Mouse (Mus musculus): Measurements from ENCODE around the gene Ermn. TPM values are rescaled to one million over a fixed set of nuclear protein-coding genes. Genes with fewer than 3 reads are reported as not detected.

Ermn gene
- polyA plus RNA-seq, 1 experiment from 2014 or later: 0.11 TPM

- Histone ChIP-seq H3K36me3 (ENCODE audit: control insufficient read depth, insufficient read depth, low read length) (no peaks in the 10 kb centered on the region), H3K27ac (replicated peaks; ENCODE audit: low read depth, low read length) (no peak overlapping the region), H3K4me2 (ENCODE audit: low read depth, severe bottlenecking) (no peak overlapping the region), H3K4me1 (ENCODE audit: control insufficient read depth, insufficient read depth, low read length) (no peaks in the 10 kb centered on the region), H3K4me3 (ENCODE audit: low read depth, low read length) (no peak overlapping the region), H3K9ac (ENCODE audit: low read length) (no peak overlapping the region), H3K27me3 (ENCODE audit: control insufficient read depth, insufficient read depth, low read length) (no peaks in the 10 kb centered on the region), H3K9me3 (ENCODE audit: control insufficient read depth, low read length) (no peaks in the 10 kb centered on the region)
- no peak for ATAC-seq (ENCODE audit: insufficient number of reproducible peaks, low FRiP score, low TSS enrichment, low read depth)
- 36% methylated on average over 7 of the region's 7 CpGs for WGBS
- no peak for DNase-seq (ENCODE audit: low spot score)
Measured at GRCm38 (mm10) chr2:58029404-58029803, 23.3 kb downstream of the Ermn start.

- Histone ChIP-seq H3K27ac (replicated peaks; ENCODE audit: low read depth, low read length) (no peak overlapping the region), H3K9me3 (ENCODE audit: control insufficient read depth, low read length) (no peaks in the 10 kb centered on the region), H3K27me3 (ENCODE audit: control insufficient read depth, insufficient read depth, low read length) (no peaks in the 10 kb centered on the region), H3K4me2 (ENCODE audit: low read depth, severe bottlenecking) (no peak overlapping the region), H3K4me3 (ENCODE audit: low read depth, low read length) (no peak overlapping the region), H3K4me1 (ENCODE audit: control insufficient read depth, insufficient read depth, low read length) (no peaks in the 10 kb centered on the region), H3K36me3 (ENCODE audit: control insufficient read depth, insufficient read depth, low read length) (no peaks in the 10 kb centered on the region), H3K9ac (ENCODE audit: low read length) (no peak overlapping the region)
- WGBS: 93% methylated on average over 5 of the region's 5 CpGs
- DNase-seq (ENCODE audit: low spot score) (no peak), ATAC-seq (ENCODE audit: insufficient number of reproducible peaks, low FRiP score, low TSS enrichment, low read depth) (no peak)
Measured at GRCm38 (mm10) chr2:58026740-58027139, 25.9 kb downstream of the Ermn start.

- ATAC-seq (ENCODE audit: insufficient number of reproducible peaks, low FRiP score, low TSS enrichment, low read depth): no peak
- H3K9me3 ChIP-seq (ENCODE audit: control insufficient read depth, low read length): no peaks in the 10 kb centered on the region
- no peak overlapping the region for H3K4me2 ChIP-seq (ENCODE audit: low read depth, severe bottlenecking)
- no peaks in the 10 kb centered on the region for H3K4me1 ChIP-seq (ENCODE audit: control insufficient read depth, insufficient read depth, low read length)
- H3K27me3 ChIP-seq (ENCODE audit: control insufficient read depth, insufficient read depth, low read length): no peaks in the 10 kb centered on the region
- H3K9ac ChIP-seq (ENCODE audit: low read length): no peak overlapping the region
- no peaks in the 10 kb centered on the region for H3K36me3 ChIP-seq (ENCODE audit: control insufficient read depth, insufficient read depth, low read length)
- no peak overlapping the region for H3K4me3 ChIP-seq (ENCODE audit: low read depth, low read length)
- H3K27ac ChIP-seq (replicated peaks; ENCODE audit: low read depth, low read length): no peak overlapping the region
- no peak for DNase-seq (ENCODE audit: low spot score)
- 89% methylated on average over 6 of the region's 6 CpGs for WGBS
Measured at GRCm38 (mm10) chr2:58023556-58023955, 29.1 kb downstream of the Ermn start.

- Histone ChIP-seq H3K27me3 (ENCODE audit: control insufficient read depth, insufficient read depth, low read length) (no peaks in the 10 kb centered on the region), H3K9me3 (ENCODE audit: control insufficient read depth, low read length) (no peaks in the 10 kb centered on the region), H3K4me3 (ENCODE audit: low read depth, low read length) (no peak overlapping the region), H3K36me3 (ENCODE audit: control insufficient read depth, insufficient read depth, low read length) (no peaks in the 10 kb centered on the region), H3K27ac (replicated peaks; ENCODE audit: low read depth, low read length) (no peak overlapping the region), H3K9ac (ENCODE audit: low read length) (no peak overlapping the region), H3K4me2 (ENCODE audit: low read depth, severe bottlenecking) (no peak overlapping the region), H3K4me1 (ENCODE audit: control insufficient read depth, insufficient read depth, low read length) (no peaks in the 10 kb centered on the region)
- DNase-seq (ENCODE audit: low spot score) (no peak), ATAC-seq (ENCODE audit: insufficient number of reproducible peaks, low FRiP score, low TSS enrichment, low read depth) (no peak)
- 88% methylated on average over 5 of the region's 5 CpGs for WGBS
Measured at GRCm38 (mm10) chr2:58007081-58007480, 45.6 kb downstream of the Ermn start.

GRCm38 (mm10) chr2:58001497-58001896 lies 51.2 kb downstream of the Ermn start:
- no peak overlapping the region for H3K4me2 ChIP-seq (ENCODE audit: low read depth, severe bottlenecking)
- ATAC-seq (ENCODE audit: insufficient number of reproducible peaks, low FRiP score, low TSS enrichment, low read depth) (no peak), DNase-seq (ENCODE audit: low spot score) (peak; percentile 21)
- no peaks in the 10 kb centered on the region for H3K9me3 ChIP-seq (ENCODE audit: control insufficient read depth, low read length)
- no peak overlapping the region for H3K27ac ChIP-seq (replicated peaks; ENCODE audit: low read depth, low read length)
- no peaks in the 10 kb centered on the region for H3K27me3 ChIP-seq (ENCODE audit: control insufficient read depth, insufficient read depth, low read length)
- H3K4me3 ChIP-seq (ENCODE audit: low read depth, low read length): no peak overlapping the region
- 65% methylated on average over 3 of the region's 3 CpGs for WGBS
- H3K9ac ChIP-seq (ENCODE audit: low read length): no peak overlapping the region
- H3K4me1 ChIP-seq (ENCODE audit: control insufficient read depth, insufficient read depth, low read length): peaks cover 4% of the 10 kb centered on the region; the same call in 1 of the 2 replicates
- H3K36me3 ChIP-seq (ENCODE audit: control insufficient read depth, insufficient read depth, low read length): no peaks in the 10 kb centered on the region

- H3K4me1 ChIP-seq (ENCODE audit: control insufficient read depth, insufficient read depth, low read length): peaks cover 4% of the 10 kb centered on the region; the same call in 1 of the 2 replicates
- peak within 1 kb of the TSS; percentile 35 for H3K9ac ChIP-seq (ENCODE audit: low read length)
- peak within 1 kb of the TSS; percentile 27 for H3K4me3 ChIP-seq (ENCODE audit: low read depth, low read length)
- 22% methylated on average over 12 of the region's 12 CpGs for WGBS
- H3K27me3 ChIP-seq (ENCODE audit: control insufficient read depth, insufficient read depth, low read length): no peaks in the 10 kb centered on the region
- H3K9me3 ChIP-seq (ENCODE audit: control insufficient read depth, low read length): no peaks in the 10 kb centered on the region
- peak within 1 kb of the TSS; percentile 60 for H3K4me2 ChIP-seq (ENCODE audit: low read depth, severe bottlenecking)
- DNase-seq (ENCODE audit: low spot score) (peak; percentile 67), ATAC-seq (ENCODE audit: insufficient number of reproducible peaks, low FRiP score, low TSS enrichment, low read depth) (peak; percentile 90)
- H3K27ac ChIP-seq (replicated peaks; ENCODE audit: low read depth, low read length): peak within 1 kb of the TSS; percentile 84
- no peaks in the 10 kb centered on the region for H3K36me3 ChIP-seq (ENCODE audit: control insufficient read depth, insufficient read depth, low read length)
Measured at GRCm38 (mm10) chr2:57997752-57998430, 54.8 kb downstream of the Ermn start, which contains the start of gene Galnt5. Galnt5 (plus strand) TSS chr2:57997884.

Other genes starting within 250 kb of the Ermn start
- 5.1 and 5.8 TPM in 2 replicates for gene Galnt5, start 55.0 kb downstream of the Ermn start, polyA plus RNA-seq (2014; fragmentation: Nextera tagmentation; extraction: Ambion mirVana)
- 0.23 and 0.27 TPM in 2 replicates for gene Cytip, start 142.7 kb upstream of the Ermn start, polyA plus RNA-seq (2014; fragmentation: Nextera tagmentation; extraction: Ambion mirVana)

All from limb, embryonic 11.5 days (tissue).